Mouse (Mus musculus): Measurements from ENCODE around the gene Fdxr. TPM values are rescaled to one million over a fixed set of nuclear protein-coding genes. Genes with fewer than 3 reads are reported as not detected.

Gene Fdxr
- polyA plus RNA-seq, 1 experiment from 2014 or later, result 15.2 TPM

- no peak for DNase-seq (ENCODE audit: low spot score)
- Histone ChIP-seq H3K4me1 (replicated peaks; ENCODE audit: control insufficient read depth, insufficient read depth, low read length) (peaks cover 65% of the 10 kb centered on the region), H3K4me3 (replicated peaks; ENCODE audit: low read length) (no peak overlapping the region), H3K9ac (no peak overlapping the region), H3K4me2 (replicated peaks) (no peak overlapping the region), H3K36me3 (replicated peaks; ENCODE audit: control insufficient read depth, insufficient read depth) (no peaks in the 10 kb centered on the region), H3K27ac (no peak overlapping the region), H3K27me3 (ENCODE audit: control insufficient read depth, insufficient read depth, low read length) (no peaks in the 10 kb centered on the region), H3K9me3 (ENCODE audit: control insufficient read depth, low read length) (no peaks in the 10 kb centered on the region)
- WGBS, result 70% methylated on average over 7 of the region's 7 CpGs
- ATAC-seq (ENCODE audit: low FRiP score), result no peak
Measured at GRCm38 (mm10) chr11:115228430-115228829, 48.4 kb downstream of the Fdxr start.

DNA sequence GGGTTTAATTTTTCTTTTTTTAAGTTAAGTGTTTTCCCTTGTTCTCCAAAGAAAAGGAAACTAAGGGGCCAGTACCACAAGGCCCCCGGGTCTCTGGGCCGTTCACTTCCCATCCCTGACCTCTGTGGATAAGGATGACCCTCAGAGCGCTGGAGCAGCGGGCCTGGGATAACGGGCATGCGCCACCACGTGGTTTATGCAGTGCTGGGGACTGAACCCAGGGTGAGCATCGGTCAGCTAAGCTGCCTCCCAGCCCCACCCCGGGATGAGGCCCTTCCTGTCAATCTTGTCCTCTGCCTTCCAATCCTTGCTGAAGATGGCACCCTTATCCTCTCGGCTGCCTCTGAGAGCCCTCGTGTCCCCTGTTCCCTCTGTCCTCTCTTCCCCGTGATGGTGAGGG, 49.2 kb downstream of the Fdxr start:
- Histone ChIP-seq H3K27ac (no peak overlapping the region), H3K27me3 (ENCODE audit: control insufficient read depth, insufficient read depth, low read length) (no peaks in the 10 kb centered on the region), H3K9ac (no peak overlapping the region), H3K36me3 (replicated peaks; ENCODE audit: control insufficient read depth, insufficient read depth) (no peaks in the 10 kb centered on the region), H3K4me3 (replicated peaks; ENCODE audit: low read length) (no peak overlapping the region), H3K4me2 (replicated peaks) (no peak overlapping the region), H3K4me1 (replicated peaks; ENCODE audit: control insufficient read depth, insufficient read depth, low read length) (peaks cover 65% of the 10 kb centered on the region), H3K9me3 (ENCODE audit: control insufficient read depth, low read length) (no peaks in the 10 kb centered on the region)
- 31% methylated on average over 12 of the region's 12 CpGs for WGBS
- DNase-seq (ENCODE audit: low spot score) (no peak), ATAC-seq (ENCODE audit: low FRiP score) (no peak)

GRCm38 (mm10) chr11:115226811-115227491, 49.9 kb downstream of the Fdxr start:
- H3K9me3 ChIP-seq (ENCODE audit: control insufficient read depth, low read length), result no peaks in the 10 kb centered on the region
- peak overlapping the region; percentile 5; the same call in 1 of the 2 replicates for H3K9ac ChIP-seq
- H3K27ac ChIP-seq, result peak overlapping the region; percentile 43
- ATAC-seq (ENCODE audit: low FRiP score) (peak; percentile 52; the same call in 1 of the 2 replicates), DNase-seq (ENCODE audit: low spot score) (no peak)
- H3K4me2 ChIP-seq (replicated peaks), result no peak overlapping the region
- H3K4me1 ChIP-seq (replicated peaks; ENCODE audit: control insufficient read depth, insufficient read depth, low read length), result peaks cover 64% of the 10 kb centered on the region
- no peaks in the 10 kb centered on the region for H3K27me3 ChIP-seq (ENCODE audit: control insufficient read depth, insufficient read depth, low read length)
- 26% methylated on average over 14 of the region's 14 CpGs for WGBS
- no peaks in the 10 kb centered on the region for H3K36me3 ChIP-seq (replicated peaks; ENCODE audit: control insufficient read depth, insufficient read depth)
- H3K4me3 ChIP-seq (replicated peaks; ENCODE audit: low read length), result no peak overlapping the region

- no peaks in the 10 kb centered on the region for H3K9me3 ChIP-seq (ENCODE audit: control insufficient read depth, low read length)
- H3K27ac ChIP-seq, result 0 out of 2 replicates have a peak overlapping the region, but pooled peaks have one; percentile 9
- H3K4me3 ChIP-seq (replicated peaks; ENCODE audit: low read length), result no peak overlapping the region
- ATAC-seq (ENCODE audit: low FRiP score) (no peak), DNase-seq (ENCODE audit: low spot score) (no peak)
- H3K36me3 ChIP-seq (replicated peaks; ENCODE audit: control insufficient read depth, insufficient read depth), result no peaks in the 10 kb centered on the region
- 0 out of 2 replicates have a peak overlapping the region, but pooled peaks have one; percentile 20 for H3K9ac ChIP-seq
- WGBS, result 47% methylated on average over 6 of the region's 6 CpGs
- H3K4me1 ChIP-seq (replicated peaks; ENCODE audit: control insufficient read depth, insufficient read depth, low read length), result peaks cover 58% of the 10 kb centered on the region
- no peak overlapping the region for H3K4me2 ChIP-seq (replicated peaks)
- no peaks in the 10 kb centered on the region for H3K27me3 ChIP-seq (ENCODE audit: control insufficient read depth, insufficient read depth, low read length)
Measured at GRCm38 (mm10) chr11:115225301-115225700, 51.5 kb downstream of the Fdxr start.

GRCm38 (mm10) chr11:115224889-115225288, 52.0 kb downstream of the Fdxr start:
- Histone ChIP-seq H3K27me3 (ENCODE audit: control insufficient read depth, insufficient read depth, low read length) (no peaks in the 10 kb centered on the region), H3K4me3 (replicated peaks; ENCODE audit: low read length) (no peak overlapping the region), H3K36me3 (replicated peaks; ENCODE audit: control insufficient read depth, insufficient read depth) (no peaks in the 10 kb centered on the region), H3K4me2 (replicated peaks) (no peak overlapping the region), H3K9me3 (ENCODE audit: control insufficient read depth, low read length) (no peaks in the 10 kb centered on the region), H3K4me1 (replicated peaks; ENCODE audit: control insufficient read depth, insufficient read depth, low read length) (peaks cover 58% of the 10 kb centered on the region), H3K27ac (0 out of 2 replicates have a peak overlapping the region, but pooled peaks have one; percentile 9), H3K9ac (no peak overlapping the region)
- peak; percentile 64 for DNase-seq (ENCODE audit: low spot score)
- no peak for ATAC-seq (ENCODE audit: low FRiP score)
- 42% methylated on average over 8 of the region's 8 CpGs for WGBS

GRCm38 (mm10) chr11:115223877-115224276, 53.0 kb downstream of the Fdxr start:
- H3K27ac ChIP-seq, result no peak overlapping the region
- no peaks in the 10 kb centered on the region for H3K9me3 ChIP-seq (ENCODE audit: control insufficient read depth, low read length)
- no peaks in the 10 kb centered on the region for H3K36me3 ChIP-seq (replicated peaks; ENCODE audit: control insufficient read depth, insufficient read depth)
- H3K4me2 ChIP-seq (replicated peaks), result no peak overlapping the region
- ATAC-seq (ENCODE audit: low FRiP score), result no peak
- H3K27me3 ChIP-seq (ENCODE audit: control insufficient read depth, insufficient read depth, low read length), result no peaks in the 10 kb centered on the region
- H3K4me1 ChIP-seq (replicated peaks; ENCODE audit: control insufficient read depth, insufficient read depth, low read length), result peaks cover 58% of the 10 kb centered on the region
- H3K9ac ChIP-seq, result no peak overlapping the region
- WGBS, result 86% methylated on average over 6 of the region's 6 CpGs
- H3K4me3 ChIP-seq (replicated peaks; ENCODE audit: low read length), result no peak overlapping the region
- DNase-seq (ENCODE audit: low spot score), result no peak

GRCm38 (mm10) chr11:115223451-115223850, 53.4 kb downstream of the Fdxr start:
- H3K36me3 ChIP-seq (replicated peaks; ENCODE audit: control insufficient read depth, insufficient read depth), result no peaks in the 10 kb centered on the region
- no peak overlapping the region for H3K9ac ChIP-seq
- no peak overlapping the region for H3K27ac ChIP-seq
- H3K27me3 ChIP-seq (ENCODE audit: control insufficient read depth, insufficient read depth, low read length), result no peaks in the 10 kb centered on the region
- no peak overlapping the region for H3K4me2 ChIP-seq (replicated peaks)
- no peak overlapping the region for H3K4me3 ChIP-seq (replicated peaks; ENCODE audit: low read length)
- no peak for ATAC-seq (ENCODE audit: low FRiP score)
- no peaks in the 10 kb centered on the region for H3K9me3 ChIP-seq (ENCODE audit: control insufficient read depth, low read length)
- no peak for DNase-seq (ENCODE audit: low spot score)
- WGBS, result 68% methylated on average over 11 of the region's 11 CpGs
- H3K4me1 ChIP-seq (replicated peaks; ENCODE audit: control insufficient read depth, insufficient read depth, low read length), result peaks cover 58% of the 10 kb centered on the region

GRCm38 (mm10) chr11:115222570-115222969, 54.3 kb downstream of the Fdxr start:
- Histone ChIP-seq H3K9ac (no peak overlapping the region), H3K4me1 (replicated peaks; ENCODE audit: control insufficient read depth, insufficient read depth, low read length) (peaks cover 50% of the 10 kb centered on the region), H3K27me3 (ENCODE audit: control insufficient read depth, insufficient read depth, low read length) (no peaks in the 10 kb centered on the region), H3K4me2 (replicated peaks) (no peak overlapping the region), H3K9me3 (ENCODE audit: control insufficient read depth, low read length) (no peaks in the 10 kb centered on the region), H3K4me3 (replicated peaks; ENCODE audit: low read length) (no peak overlapping the region), H3K27ac (no peak overlapping the region), H3K36me3 (replicated peaks; ENCODE audit: control insufficient read depth, insufficient read depth) (no peaks in the 10 kb centered on the region)
- 37% methylated on average over 5 of the region's 5 CpGs for WGBS
- DNase-seq (ENCODE audit: low spot score) (no peak), ATAC-seq (ENCODE audit: low FRiP score) (no peak)

GRCm38 (mm10) chr11:115222077-115222476, 54.8 kb downstream of the Fdxr start:
- DNase-seq (ENCODE audit: low spot score), result no peak
- H3K27ac ChIP-seq, result no peak overlapping the region
- no peak overlapping the region for H3K9ac ChIP-seq
- peaks cover 49% of the 10 kb centered on the region for H3K4me1 ChIP-seq (replicated peaks; ENCODE audit: control insufficient read depth, insufficient read depth, low read length)
- no peaks in the 10 kb centered on the region for H3K36me3 ChIP-seq (replicated peaks; ENCODE audit: control insufficient read depth, insufficient read depth)
- ATAC-seq (ENCODE audit: low FRiP score), result no peak
- H3K4me2 ChIP-seq (replicated peaks), result no peak overlapping the region
- H3K9me3 ChIP-seq (ENCODE audit: control insufficient read depth, low read length), result no peaks in the 10 kb centered on the region
- H3K4me3 ChIP-seq (replicated peaks; ENCODE audit: low read length), result no peak overlapping the region
- H3K27me3 ChIP-seq (ENCODE audit: control insufficient read depth, insufficient read depth, low read length), result no peaks in the 10 kb centered on the region
- 41% methylated on average over 12 of the region's 12 CpGs for WGBS

Measured in hindbrain, embryonic 14.5 days (tissue).